In the genomic region with DNA sequence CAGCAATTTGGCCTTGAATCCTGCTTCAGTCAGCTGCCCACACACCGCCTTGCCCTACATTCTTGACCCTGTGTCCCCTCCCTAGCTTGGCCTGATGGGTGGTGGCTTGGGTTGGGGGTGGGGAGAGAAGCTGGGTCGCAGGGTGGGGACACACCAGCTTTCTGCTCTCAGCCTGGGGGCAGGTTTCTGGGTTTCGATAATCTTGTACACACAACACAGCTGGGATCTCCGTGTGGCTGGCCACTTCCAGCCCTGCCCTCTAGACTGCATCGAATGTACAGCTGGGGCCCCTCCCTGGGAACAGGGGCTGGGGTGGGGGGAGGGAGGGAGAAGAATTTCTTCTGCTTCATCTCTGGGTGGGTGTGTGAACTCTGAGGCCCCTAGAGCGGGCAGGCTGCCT, we compare ENCODE assay signal across 10 mouse cellular contexts. TPM values are rescaled to one million over a fixed set of nuclear protein-coding genes. Genes with fewer than 3 reads are reported as not detected.
DNase-seq lines count a peak whose midpoint lies in the region; ATAC-seq and TF ChIP-seq lines count a peak whose summit lies in the region.
"Had no signal": no experiment of that assay in that cellular context is flagged by ENCODE, and none has a peak within 500 bp of the region (broad histone marks: within the 10 kb centered on the region; RNA-seq: fewer than 3 reads in every experiment).

No protein-coding gene starts in this region.

- peaks cover 1% of the 10 kb centered on the region; the same call in 1 of the 2 replicates for H3K27me3 ChIP-seq in kidney, embryonic 15.5 days
- H3K27me3 ChIP-seq in embryonic facial prominence, embryonic 15.5 days, result no peaks in the 10 kb centered on the region
- H3K27me3 ChIP-seq in stomach, embryonic 14.5 days (ENCODE audit: control insufficient read depth, insufficient read depth, low read length), result no peaks in the 10 kb centered on the region

- in situ Hi-C loops in ES-E14 (cut with MboI; ENCODE audit: low sequenced_read_pairs in 2 of 2, unreplicated experiment in 2 of 2), result no loop called here

- peaks cover 59% of the 10 kb centered on the region for H3K4me1 ChIP-seq in kidney, embryonic 15.5 days
- H3K4me1 ChIP-seq in ES-E14 (ENCODE audit: control insufficient read depth in 2 of 2, insufficient read depth in 2 of 2, low read length in 2 of 2, poor library complexity in 1 of 2), result peaks cover 14 to 53% of the 10 kb centered on the region in 2 experiments
- peaks cover 37% of the 10 kb centered on the region for H3K4me1 ChIP-seq in embryonic facial prominence, embryonic 15.5 days
- peaks cover 29% of the 10 kb centered on the region for H3K4me1 ChIP-seq in stomach, embryonic 14.5 days (ENCODE audit: control insufficient read depth, insufficient read depth, low read length)

- H3K4me2 ChIP-seq in kidney, embryonic 15.5 days, result no peak overlapping the region
- H3K4me2 ChIP-seq in embryonic facial prominence, embryonic 15.5 days (replicated peaks), result no peak overlapping the region
- peak overlapping the region; percentile 16; the same call in 1 of the 2 replicates for H3K4me2 ChIP-seq in stomach, embryonic 14.5 days (replicated peaks; ENCODE audit: low read depth, low read length)

- peak overlapping the region; percentile 66 for H3K27ac ChIP-seq in kidney, embryonic 15.5 days
- H3K27ac ChIP-seq in ES-E14 (ENCODE audit: insufficient read depth, low read depth, low read length, poor library complexity, severe bottlenecking), result peak overlapping the region; percentile 17; the same call in 1 of the 2 replicates
- 0 out of 2 replicates have a peak overlapping the region, but pooled peaks have one; percentile 0 for H3K27ac ChIP-seq in embryonic facial prominence, embryonic 15.5 days (replicated peaks)
- H3K27ac ChIP-seq in stomach, embryonic 14.5 days (ENCODE audit: low read length), result peak overlapping the region; percentile 72

- H3K4me3 ChIP-seq in kidney, embryonic 15.5 days (replicated peaks), result no peak overlapping the region
- H3K4me3 ChIP-seq in ES-E14 (ENCODE audit: insufficient read depth in 1 of 2, low read depth in 1 of 2, low read length in 2 of 2, poor library complexity in 1 of 2, severe bottlenecking in 1 of 2), result no peak overlapping the region
- no peak overlapping the region for H3K4me3 ChIP-seq in embryonic facial prominence, embryonic 15.5 days (replicated peaks)
- H3K4me3 ChIP-seq in stomach, embryonic 14.5 days (ENCODE audit: low read depth, low read length), result no peak overlapping the region

- 0 out of 2 replicates have a peak, but pooled peaks have one; percentile 31 for ATAC-seq in kidney, embryonic 15.5 days (replicated peaks; ENCODE audit: low FRiP score)
- ATAC-seq in embryonic facial prominence, embryonic 15.5 days (ENCODE audit: insufficient number of reproducible peaks, low FRiP score, low TSS enrichment, low read depth), result peak; percentile 65; the same call in 1 of the 2 replicates
- ATAC-seq in stomach, embryonic 14.5 days (ENCODE audit: insufficient number of reproducible peaks, insufficient read depth, low FRiP score, low read depth), result peak; percentile 75

- H3K36me3 ChIP-seq in kidney, embryonic 15.5 days, result no peaks in the 10 kb centered on the region
- H3K36me3 ChIP-seq in ES-E14 (ENCODE audit: control insufficient read depth, insufficient read depth, low read length, poor library complexity, severe bottlenecking), result no peaks in the 10 kb centered on the region; the same call in 1 of the 2 replicates
- no peaks in the 10 kb centered on the region for H3K36me3 ChIP-seq in embryonic facial prominence, embryonic 15.5 days
- H3K36me3 ChIP-seq in stomach, embryonic 14.5 days (ENCODE audit: control insufficient read depth, insufficient read depth, low read length), result no peaks in the 10 kb centered on the region

- 30% methylated on average over 6 of the region's 6 CpGs for WGBS in kidney, embryonic 15.5 days
- WGBS in embryonic facial prominence, embryonic 15.5 days, result 19% methylated on average over 6 of the region's 6 CpGs
- 24% methylated on average over 6 of the region's 6 CpGs for WGBS in stomach, embryonic 14.5 days

- DNase-seq in kidney, adult 18-20 months, result no peak
- DNase-seq in ES-E14 (ENCODE audit: low read depth, low spot score), result no peak
- no peak for DNase-seq in testis, postnatal 14 days (ENCODE audit: low spot score)
- no peak for DNase-seq in left cerebral cortex, postnatal 36 days (ENCODE audit: low spot score in 2 of 2)
- DNase-seq: adrenal gland, adult 8-10 months; liver; thymus, postnatal 36 days had no signal

- no peak overlapping the region for H3K9ac ChIP-seq in kidney, embryonic 15.5 days
- no peak overlapping the region for H3K9ac ChIP-seq in ES-E14 (ENCODE audit: insufficient read depth, low read depth, low read length, poor library complexity, severe bottlenecking)
- H3K9ac ChIP-seq in embryonic facial prominence, embryonic 15.5 days, result no peak overlapping the region
- no peak overlapping the region for H3K9ac ChIP-seq in stomach, embryonic 14.5 days (replicated peaks; ENCODE audit: low read depth, low read length)

- no peaks in the 10 kb centered on the region for H3K9me3 ChIP-seq in kidney, embryonic 15.5 days (replicated peaks)
- H3K9me3 ChIP-seq in ES-E14 (ENCODE audit: control insufficient read depth, insufficient read depth, low read depth, low read length), result no peaks in the 10 kb centered on the region
- no peaks in the 10 kb centered on the region for H3K9me3 ChIP-seq in embryonic facial prominence, embryonic 15.5 days (replicated peaks)
- no peaks in the 10 kb centered on the region for H3K9me3 ChIP-seq in stomach, embryonic 14.5 days (ENCODE audit: control insufficient read depth, low read depth, low read length)

- intact Hi-C loops in left cerebral cortex, postnatal 36 days (cut with DNase I), result no loop called here

TF ChIP-seq in ES-E14, 5 proteins besides CTCF, POLR2A, EP300 and RAD21:
- TF ChIP-seq HCFC1 (IDR thresholded peaks at IDR 0.05; ENCODE audit: borderline replicate concordance, insufficient read depth, low read length) (no peak), ZC3H11A (IDR thresholded peaks at IDR 0.05; ENCODE audit: borderline replicate concordance, low read depth, low read length) (no peak), ZNF384 (IDR thresholded peaks at IDR 0.05; ENCODE audit: low read depth, low read length) (no peak), MAFK (IDR thresholded peaks at IDR 0.05; ENCODE audit: insufficient read depth, low read depth, low read length) (no peak), CHD2 (IDR thresholded peaks at IDR 0.05; ENCODE audit: low read depth, low read length) (no peak)
TF ChIP-seq in ES-E14: peak in this region for 0.

RNA-seq across cellular contexts. Expression of a gene that starts 6.6 kb away (rescaled TPM):
- polyA plus RNA-seq in kidney, embryonic 15.5 days (2015; fragmentation: Nextera tagmentation; extraction: Ambion mirVana), result 7.4 and 8.3 TPM in 2 replicates
- 44.1 and 74.5 TPM in 2 replicates for total RNA-seq in ES-E14 (2012; rRNA removed)
- polyA plus RNA-seq in embryonic facial prominence, embryonic 15.5 days (2015; fragmentation: Nextera tagmentation; extraction: Ambion mirVana), result 5.3 TPM in 2 replicates
- polyA plus RNA-seq in stomach, embryonic 14.5 days (2014; fragmentation: Nextera tagmentation; extraction: Ambion mirVana), result 11.5 and 13.3 TPM in 2 replicates
- 1 to 10 TPM; 2.0 to 3.4 TPM for total RNA-seq in left cerebral cortex, postnatal 36 days (2021)

RNA-seq across cellular contexts. Expression of a gene that starts 34.9 kb away (rescaled TPM):
- polyA plus RNA-seq in kidney, embryonic 15.5 days (2015; fragmentation: Nextera tagmentation; extraction: Ambion mirVana), result 7.1 and 8.5 TPM in 2 replicates
- 36.4 and 53.2 TPM in 2 replicates for total RNA-seq in ES-E14 (2012; rRNA removed)
- 5.6 and 7.3 TPM in 2 replicates for polyA plus RNA-seq in embryonic facial prominence, embryonic 15.5 days (2015; fragmentation: Nextera tagmentation; extraction: Ambion mirVana)
- 8.6 and 10.4 TPM in 2 replicates for polyA plus RNA-seq in stomach, embryonic 14.5 days (2014; fragmentation: Nextera tagmentation; extraction: Ambion mirVana)
- total RNA-seq in left cerebral cortex, postnatal 36 days (2021), result 10 to 100 TPM; 13.9 to 16.5 TPM

Comparison
In these comparisons a context has a peak if more than half of its experiments do, and no peak if none do; other contexts are left out.
1. H3K27ac ChIP-seq: peak in every context shown above with its lines; median percentile 72 in stomach, embryonic 14.5 days; 66 in kidney, embryonic 15.5 days; 17 in ES-E14; 0 in embryonic facial prominence, embryonic 15.5 days.